Mouse (Mus musculus) spleen, postnatal 4 days (tissue): Measurements from ENCODE around the gene Nucb1.
"Not testable (repeated sequence)": the region's sequence is repeated elsewhere in the genome, so short reads cannot be mapped to it uniquely, and the experiment has no call there.

Experiments
- DNase-seq, 2 experiments: peaks; one replicate each; pipeline ENCODE4 v3.0.0; 2022; ENCODE audit warnings: low spot score in 2 of 2

Gene Nucb1

DNA sequence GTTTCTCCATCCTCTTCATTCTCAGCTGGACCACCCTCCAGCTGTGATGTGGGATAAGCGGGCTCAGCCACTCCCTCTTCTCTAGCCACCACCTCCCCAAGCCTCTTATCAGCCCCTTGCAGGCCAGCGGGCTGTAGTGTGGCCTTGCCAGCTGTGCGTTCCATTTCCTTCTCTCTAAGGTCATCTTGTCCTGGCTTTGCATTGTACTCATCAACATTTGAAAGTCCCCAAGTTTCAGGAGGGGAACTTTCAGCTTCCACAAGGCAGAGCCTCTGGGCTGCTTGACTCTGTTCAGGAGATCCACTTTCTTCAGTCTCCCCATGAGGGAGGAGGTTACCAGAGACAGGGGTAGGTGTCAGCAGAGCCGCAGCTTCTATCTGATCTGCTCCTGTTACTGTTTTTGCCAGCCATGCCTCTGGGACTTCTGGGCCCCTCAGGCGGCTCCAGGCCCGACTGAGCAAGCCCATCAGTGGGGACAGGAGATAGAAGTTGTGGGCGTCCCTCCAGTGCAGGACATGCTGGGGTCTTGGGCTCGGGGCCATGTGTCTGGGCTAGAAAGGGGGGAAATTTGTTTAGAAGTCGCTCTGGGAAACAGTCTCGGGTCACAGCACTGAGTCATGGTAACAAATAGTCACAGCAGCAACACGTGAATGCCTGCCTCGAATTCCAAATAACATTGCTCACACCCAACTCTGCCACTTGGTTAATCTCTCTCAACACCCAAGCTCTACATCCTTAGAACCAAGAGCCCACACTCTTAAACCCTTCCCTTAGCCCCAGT, 14.8 kb upstream of the Nucb1 start:
- DNase-seq, result peak; percentile 83 to 86

DNA sequence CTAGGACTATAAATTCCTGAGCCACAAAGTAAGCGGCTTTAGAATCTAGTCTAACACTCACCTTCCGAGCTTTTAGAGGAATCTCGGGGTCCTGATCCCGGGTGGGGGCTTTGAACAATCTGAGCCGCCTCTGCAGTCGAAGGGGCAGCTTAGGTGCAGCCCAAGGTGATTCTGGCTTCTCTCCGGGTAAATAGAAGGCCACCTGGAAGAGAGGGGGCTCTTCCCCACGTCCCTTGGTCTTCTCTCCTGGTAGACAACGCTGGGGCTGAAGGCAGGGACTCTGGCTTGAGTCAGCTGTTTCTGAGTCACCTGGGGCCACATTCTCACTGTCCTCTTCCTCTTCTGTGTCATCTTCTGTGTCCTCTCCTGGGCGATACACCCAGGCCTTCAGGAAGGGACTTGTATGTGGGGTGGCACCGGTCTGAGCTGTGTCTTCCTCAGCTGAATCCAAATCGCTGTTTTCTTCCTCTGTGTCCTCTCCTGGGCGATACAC, 13.5 kb upstream of the Nucb1 start:
- DNase-seq, result no peak

DNA sequence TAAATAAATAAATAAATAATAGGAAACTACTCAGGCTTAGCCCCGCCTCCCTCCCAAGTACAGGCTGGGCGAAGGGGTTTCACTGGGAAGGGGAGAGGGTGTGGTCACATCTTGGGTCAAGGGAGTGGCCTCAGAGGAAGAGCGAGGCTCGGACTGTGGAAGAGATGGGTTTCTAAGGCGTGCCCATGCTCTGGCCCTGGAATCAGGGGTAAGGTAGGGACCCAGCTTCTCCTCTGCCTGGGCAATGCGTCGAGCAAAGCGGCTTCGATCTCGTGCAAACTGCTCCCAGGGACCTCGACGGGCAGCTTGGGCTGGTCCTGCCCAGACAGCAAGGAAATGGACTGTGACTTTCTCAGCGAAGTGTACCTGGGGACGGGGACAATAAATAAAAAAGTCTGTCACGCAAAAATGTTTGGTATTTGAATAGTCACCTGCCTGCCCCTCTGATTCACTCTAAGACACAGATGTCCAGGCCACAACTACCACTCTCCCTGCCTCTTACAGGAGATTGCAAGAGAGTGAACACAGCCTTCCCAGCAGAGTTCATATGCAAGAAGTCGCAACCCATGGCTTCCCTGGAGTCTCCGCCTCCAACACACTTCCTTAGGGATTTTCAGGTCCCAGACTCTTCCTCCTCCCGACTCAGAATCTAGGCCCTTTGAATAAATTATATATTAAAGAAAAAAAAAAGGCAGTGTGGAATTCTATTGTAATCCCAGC, 12.9 kb upstream of the Nucb1 start:
- peak in 1 of 2 experiments; percentile 41 for DNase-seq

DNA sequence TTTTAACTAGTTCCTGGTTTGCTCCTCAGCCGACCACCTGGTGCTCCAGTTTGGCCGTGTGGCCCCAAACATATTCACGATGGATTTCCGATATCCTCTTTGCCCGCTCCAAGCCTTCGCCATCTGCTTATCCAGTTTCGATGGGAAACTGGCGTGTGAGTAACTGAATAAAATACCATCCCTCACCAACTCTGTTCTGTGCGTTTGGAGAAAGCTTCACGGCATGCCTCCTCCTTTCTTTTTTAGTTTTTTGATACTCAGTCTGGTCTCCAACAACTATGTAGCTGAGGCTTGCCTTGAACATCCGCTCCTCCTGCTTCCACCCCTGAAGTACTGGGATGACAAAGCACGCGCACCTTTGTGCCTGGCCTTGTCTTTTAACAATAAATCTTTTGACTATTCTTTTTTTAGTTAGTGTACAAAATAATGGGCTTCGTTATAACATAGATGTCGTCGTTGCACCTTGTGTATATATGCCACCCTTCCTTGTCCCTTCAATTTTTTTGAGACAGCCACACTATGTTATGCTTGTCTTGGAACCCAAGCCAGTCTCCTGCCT, 12.1 kb upstream of the Nucb1 start:
- DNase-seq, result no peak

DNA sequence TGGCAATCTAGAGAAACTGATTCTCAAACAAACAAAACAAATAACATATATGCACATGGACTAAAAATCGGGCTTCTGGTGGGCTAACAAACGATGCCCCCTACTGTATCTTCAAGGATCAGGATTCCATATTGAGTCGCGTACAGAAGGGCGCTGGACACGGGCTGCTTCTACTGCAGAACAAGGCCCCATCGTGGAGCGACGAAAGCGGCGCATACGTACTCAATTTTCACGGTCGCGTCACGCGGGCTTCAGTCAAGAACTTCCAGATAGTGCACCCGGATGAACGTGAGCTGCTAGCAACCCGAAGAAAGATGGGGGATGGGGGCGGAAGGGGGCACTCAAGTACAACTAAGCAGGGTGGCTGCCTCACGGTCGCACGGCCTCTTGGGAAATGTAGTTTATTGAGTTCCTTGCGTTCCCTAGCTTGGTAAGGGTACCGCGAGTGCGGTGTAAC, 11.6 kb upstream of the Nucb1 start:
- peak; percentile 82 to 88 for DNase-seq

DNA sequence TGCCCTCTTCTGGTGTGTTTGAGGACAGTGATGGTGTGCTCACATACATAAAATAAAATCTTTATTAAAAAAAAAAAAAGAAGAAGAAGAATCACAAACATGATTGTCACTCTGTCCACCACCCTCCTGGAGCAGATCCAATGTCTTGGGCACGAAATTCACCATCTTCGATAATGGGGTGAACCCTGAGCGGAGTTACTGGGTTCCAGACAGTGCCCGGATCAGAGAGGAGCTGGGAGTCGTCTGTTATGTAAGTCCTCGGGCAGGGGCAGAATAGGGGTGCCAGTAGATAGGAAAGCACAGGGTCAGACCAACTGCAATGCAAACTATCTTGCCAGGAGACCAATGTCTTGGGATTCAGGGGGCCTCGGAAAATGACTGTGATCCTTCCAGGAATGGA, 10.4 kb upstream of the Nucb1 start:
- no peak for DNase-seq

DNA sequence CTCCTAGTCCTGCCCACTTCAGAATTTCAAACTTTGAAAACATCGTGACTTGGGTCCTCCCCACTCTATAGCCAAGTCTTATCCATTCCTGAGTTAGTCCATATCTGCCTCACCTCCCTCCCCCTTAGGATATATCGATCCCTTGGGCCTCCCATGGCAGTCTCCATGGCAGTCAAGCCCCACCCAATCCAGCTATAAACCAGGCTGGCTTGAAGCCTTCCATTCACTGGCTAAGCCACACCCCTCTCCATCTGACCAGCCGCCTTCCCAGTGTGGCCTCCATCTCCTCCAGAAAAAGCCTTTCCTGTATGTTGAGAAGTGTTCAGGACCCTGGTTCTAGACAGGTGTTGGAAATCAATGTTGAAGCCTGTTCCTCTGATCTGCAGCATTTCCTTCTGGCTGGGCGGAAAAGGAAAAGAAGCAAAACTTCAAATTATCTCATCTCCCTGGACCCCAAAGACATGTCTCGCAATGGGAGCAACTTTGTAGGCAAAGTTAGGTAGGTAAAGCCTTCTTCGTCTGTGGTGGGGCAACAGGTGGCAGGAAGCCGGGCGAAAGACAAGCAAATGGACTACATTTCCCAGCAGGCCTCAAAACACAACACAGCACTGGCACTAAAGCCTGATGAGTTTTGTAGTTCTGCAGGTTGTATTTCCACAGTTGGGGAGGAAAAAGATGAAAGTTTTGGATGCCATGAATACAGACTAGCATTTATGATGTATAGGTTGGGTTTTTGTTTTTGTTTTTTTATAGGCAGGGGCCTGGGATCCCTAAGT, 9.3 kb upstream of the Nucb1 start:
- no peak for DNase-seq

DNA sequence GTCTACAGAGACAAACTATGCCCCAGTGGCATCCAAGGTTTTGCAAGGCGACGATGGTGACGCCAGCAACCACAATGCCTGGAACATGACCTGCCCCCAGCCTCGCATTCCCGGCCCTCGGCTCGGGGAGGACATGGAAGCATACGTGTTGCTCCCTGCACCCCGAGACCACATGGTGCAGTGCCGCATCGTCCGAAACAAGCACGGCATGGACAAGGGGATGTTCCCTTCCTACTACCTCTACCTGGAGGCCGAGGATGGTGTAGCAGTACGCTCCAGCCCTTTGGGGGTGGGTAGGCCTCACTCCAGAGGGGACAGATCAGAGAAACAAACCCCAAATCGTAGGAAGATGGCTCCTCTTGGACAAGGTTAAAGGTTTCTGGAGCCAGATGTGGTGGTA, 8.4 kb upstream of the Nucb1 start:
- no peak for DNase-seq

DNA sequence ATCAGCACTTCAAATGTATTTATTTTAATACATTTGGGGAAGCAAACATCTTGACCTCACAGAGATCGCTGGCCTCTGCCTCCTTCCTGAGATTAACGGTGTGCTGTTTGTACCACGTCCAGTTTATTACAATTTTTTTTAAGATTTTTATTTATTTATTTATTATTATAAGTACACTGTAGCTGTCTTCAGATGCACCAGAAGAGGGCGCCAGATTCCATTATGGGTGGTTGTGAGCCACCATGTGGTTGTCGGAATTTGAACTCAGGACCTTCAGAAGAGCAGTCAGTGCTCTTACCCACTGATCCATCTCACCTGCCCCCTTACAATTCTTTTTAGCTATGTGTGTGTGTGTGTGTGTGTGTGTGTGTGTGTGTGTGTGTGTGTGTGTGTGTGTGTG, 6.6 kb upstream of the Nucb1 start:
- DNase-seq, result not testable (repeated sequence)

DNA sequence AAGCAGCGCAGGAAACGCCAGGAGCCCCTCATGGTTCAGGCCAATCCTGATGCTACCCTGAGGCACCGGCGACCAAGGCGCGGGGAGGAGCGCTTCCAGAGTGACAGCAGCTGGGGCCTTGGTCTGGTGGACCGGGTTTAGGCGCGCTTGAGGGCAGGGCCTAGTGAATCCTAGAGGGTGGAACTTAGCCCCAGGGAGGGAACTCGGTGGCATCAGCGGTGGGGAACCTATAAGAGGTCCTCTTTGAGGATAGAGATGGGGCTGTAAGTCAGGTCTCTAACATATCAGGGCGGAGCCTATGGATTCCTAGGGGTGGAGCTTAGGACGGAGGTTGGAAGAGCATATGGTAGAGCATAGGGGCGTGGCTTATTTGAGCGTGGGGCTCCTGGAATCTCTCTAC, 5.2 kb upstream of the Nucb1 start:
- peak in 1 of 2 experiments; percentile 32 for DNase-seq

DNA sequence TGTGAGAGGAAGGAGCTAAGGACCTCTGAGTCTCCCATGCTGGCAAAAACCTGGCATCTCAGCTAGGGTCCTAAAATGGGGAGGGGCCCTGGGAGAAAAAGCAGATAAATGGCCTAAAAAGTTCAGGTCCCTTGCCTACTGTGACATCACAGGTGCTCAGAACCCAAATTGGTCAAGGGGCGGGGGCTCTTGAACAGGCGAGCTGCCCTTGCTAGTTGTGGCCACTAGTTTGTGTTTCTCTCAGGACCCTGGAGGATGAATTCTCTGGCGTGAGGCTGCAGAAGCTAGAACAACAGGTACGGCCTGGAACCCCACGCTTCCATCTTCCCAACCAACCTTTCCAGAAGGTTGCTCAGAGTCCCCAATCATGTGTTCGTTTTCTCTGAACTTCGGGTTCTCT, 4.2 kb upstream of the Nucb1 start:
- no peak for DNase-seq

DNA sequence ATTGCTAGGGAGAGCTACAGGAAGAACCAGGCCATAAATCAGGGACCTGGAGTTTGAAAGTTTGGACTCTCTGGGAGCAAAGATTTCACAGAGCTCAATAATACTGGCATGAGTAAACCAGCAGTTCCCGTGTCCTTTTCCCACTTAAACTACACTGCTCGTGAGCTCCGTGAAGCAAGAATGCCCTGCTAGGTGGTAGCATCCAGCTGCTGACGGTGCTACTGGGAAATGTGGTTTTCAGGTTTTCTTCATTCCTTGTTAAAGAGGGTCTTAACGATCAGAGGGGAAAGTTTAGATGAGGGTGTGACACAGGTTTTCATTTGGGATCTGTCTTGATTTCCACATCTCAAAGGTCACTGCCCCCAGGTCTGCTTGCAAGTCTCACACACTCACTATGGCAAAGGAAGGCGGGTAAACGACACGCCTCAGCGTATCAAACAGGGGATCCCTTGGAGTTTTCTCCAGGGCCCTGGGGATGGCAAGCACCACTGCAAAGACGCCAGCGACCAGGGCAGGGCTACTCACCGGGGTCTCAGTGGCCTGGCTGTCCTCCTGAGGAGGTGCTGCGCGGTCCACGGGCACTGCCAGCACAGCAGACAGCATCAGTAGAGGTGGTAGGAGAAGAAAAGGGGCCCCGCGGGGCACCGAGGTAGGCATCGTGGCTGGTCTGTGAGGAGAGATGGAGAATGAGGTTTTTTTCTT, 874 bp downstream of the Nucb1 start:
- peak in 1 of 2 experiments; percentile 45 for DNase-seq

DNA sequence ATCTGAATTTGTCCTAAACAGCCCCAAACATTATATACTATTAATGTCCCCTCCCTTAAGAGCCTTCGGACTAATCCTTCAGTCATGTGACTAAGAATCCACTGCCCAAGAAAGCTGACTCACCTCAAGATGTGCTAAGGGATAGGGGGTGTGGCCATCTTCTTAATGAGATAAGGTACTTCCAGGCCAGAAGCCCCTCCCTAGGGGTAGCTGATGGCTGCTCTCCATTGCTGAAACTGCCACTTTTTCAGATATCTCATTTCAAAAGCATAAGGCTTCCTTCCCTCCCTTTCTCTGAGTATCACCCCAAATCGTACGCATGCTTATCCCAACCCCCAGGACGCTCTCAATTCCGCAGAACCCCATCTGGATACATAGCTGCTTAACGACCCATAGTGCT, 1.6 kb downstream of the Nucb1 start:
- peak in 1 of 2 experiments; percentile 74 for DNase-seq

DNA sequence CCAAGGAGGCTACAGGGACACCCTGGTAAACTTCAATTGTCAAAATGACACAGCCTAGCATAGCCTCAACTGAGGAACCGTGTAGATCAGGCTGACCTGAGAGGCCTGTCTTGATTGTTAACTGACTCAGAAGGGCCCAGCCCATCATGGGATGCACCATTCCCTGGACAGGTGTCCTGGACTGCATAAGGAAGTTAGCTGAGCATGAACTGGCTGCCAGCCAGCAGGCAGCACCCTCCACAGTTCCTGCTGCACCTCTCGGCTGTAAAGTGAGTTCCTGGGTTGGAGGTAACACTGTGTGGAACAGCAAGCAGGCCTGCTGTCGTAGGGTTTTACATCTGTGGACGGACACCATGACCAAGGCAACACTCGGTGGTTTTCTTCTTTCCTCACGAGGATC, 2.6 kb downstream of the Nucb1 start:
- no peak for DNase-seq

DNA sequence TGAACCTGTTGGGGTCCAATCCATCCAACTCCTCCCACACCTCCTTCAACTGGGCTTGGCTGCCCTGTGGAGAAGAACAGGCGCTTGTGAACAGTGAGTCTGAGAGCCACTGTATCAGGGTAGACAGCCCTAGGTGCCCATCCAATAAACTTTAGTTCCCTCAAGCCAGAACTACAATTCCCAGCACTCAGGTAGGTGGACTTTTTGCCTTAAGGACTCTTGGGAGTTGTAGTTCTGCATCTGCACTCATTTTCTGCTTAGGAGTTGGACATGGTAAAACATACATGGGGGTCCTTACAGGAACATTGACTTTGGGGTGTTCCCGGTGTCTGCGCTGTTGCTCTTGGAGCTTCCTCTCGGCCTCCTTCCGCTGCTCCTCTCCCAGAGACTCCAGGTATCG, 11.8 kb downstream of the Nucb1 start:
- no peak for DNase-seq

DNA sequence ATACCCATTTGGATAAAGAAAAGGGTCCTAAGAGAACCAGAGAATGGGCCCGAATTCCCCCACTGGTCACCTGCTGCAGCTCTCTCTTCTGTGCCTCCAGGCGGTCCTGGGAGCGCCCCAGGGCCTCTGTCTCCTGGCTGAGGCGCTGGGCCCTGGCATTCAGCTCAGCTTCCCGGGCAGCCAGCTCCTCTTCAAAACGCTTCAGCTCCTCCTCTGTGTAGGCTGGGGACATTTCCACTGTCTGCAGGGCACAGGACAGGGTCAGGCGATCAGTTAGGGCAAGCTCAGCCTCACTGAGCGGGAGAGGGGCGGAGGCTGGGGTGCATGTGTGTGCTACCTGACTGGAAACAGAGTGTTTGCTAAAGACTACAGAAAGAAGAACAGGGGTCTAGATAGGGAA, 15.7 kb downstream of the Nucb1 start:
- no peak for DNase-seq

DNA sequence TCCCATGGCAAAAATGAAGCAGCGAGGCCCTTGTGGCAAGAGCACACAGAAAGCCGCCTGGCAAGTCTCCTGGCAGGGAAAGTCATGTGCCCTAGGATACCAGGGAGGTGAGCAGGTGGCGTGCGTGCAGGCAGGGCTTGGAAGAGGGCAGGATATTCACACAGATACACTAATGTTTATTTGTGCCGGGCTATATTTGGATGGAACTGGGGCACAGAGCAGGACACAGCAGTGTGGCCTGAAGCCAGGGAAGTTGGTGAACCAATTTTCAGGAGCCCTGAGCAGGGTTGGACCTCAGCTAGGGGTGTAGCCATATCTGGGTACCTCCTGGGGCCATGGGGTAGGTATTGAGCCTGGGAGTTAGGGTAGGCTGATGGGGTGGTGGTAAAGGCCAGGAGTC, 17.3 kb downstream of the Nucb1 start:
- no peak for DNase-seq

DNA sequence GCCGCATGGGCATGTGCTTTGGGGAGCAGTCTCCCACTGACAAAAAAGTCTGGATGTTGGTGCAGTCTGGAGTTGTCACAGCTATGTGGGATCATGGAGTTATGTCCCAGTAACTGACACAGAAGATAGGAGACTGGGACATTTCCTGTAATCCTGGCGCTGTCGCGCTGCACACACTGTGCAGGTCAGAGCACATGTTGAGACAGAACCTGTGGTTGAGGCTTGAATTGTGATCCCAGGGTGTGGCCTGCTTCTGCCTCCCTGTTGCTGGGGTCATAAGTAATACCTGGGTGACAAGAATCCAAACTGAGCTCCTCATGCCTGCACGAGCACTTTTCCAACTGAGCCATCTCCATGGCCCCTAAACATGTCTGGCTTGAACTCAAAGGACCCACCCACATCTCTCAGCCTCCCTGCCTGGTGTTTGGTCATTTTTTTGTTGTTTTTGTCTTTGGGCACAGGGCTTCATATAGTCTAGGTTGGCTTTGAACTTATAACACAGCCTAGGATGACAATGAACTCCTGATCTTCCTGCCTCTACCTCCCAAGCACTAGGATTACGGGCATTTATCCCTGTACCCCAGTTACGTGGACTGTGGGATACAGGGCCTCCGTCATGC, 17.9 kb downstream of the Nucb1 start:
- no peak for DNase-seq

DNA sequence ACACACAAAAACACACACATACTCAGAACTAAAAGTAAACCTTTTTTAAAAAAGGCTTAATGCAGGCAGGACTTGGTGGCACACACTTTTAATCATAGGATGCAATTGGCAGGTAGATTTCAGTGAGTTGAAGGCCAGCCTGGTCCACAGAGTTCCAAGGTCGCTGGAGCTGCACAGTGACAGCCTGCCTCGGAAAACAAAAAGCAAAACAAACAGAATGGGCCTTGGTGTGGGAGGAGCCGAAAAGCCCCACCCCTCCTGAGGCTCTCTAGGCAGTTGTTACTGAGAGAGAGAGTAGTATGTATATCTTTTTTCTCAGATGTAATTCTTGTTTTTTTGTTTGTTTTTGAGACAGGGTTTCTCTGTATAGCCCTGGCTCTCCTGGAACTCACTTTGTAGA, 18.9 kb downstream of the Nucb1 start:
- DNase-seq, result no peak

DNA sequence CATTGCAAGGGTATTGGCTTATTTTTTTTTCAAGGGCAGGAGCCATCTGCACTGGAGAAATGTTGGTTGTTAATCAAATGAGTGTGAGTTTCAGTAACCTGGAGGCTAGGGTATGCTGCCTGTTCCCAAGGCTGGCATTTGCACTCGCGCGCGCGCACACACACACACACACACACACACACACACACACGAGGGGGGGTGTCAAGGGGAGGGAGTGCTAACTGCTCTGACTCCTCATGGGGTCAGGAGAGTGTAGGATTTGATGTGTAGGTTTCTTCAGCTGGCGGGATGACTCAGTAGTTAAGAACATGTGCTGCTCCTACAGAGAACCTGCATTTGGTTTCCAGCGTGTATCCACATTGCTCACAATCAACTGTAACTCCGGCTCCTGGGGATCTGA, 19.4 kb downstream of the Nucb1 start:
- DNase-seq, result no peak

DNA sequence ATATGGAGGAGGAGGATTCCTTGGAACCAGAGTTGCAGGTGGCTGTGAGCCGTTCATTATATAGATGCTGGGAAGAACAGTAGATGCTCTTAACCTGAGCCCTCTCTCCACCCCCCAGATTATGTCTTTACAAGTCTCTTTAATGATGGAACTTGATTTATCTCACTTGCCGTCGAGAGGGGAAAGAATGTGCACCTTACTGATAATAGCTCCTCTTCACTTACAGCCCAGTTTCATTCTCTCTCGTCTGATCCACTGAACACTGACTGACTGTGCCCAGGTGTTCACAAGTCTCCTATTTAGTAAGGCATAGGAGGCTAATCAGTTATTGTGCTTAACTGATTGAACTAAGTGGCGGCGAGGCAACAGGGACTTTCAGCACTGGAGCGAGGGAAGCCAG, 20.6 kb downstream of the Nucb1 start:
- no peak for DNase-seq
